Mouse (Mus musculus): ENCODE measurements around the gene Slc7a1. TPM values are rescaled to one million over a fixed set of nuclear protein-coding genes. Genes with fewer than 3 reads are reported as not detected.

Slc7a1 gene
- polyA plus RNA-seq, 1 experiment from 2014 or later = 18.4 TPM

- Histone ChIP-seq H3K27me3 (no peaks in the 10 kb centered on the region), H3K4me3 (replicated peaks) (no peak overlapping the region), H3K36me3 (replicated peaks) (no peaks in the 10 kb centered on the region), H3K9me3 (no peaks in the 10 kb centered on the region), H3K4me1 (peaks cover 5% of the 10 kb centered on the region; the same call in 1 of the 2 replicates), H3K9ac (no peak overlapping the region), H3K4me2 (no peak overlapping the region), H3K27ac (no peak overlapping the region)
- ATAC-seq (ENCODE audit: low FRiP score) = peak; percentile 69
- WGBS = 28% methylated on average over 7 of the region's 7 CpGs
Observed at GRCm38 (mm10) chr5:148289951-148290350, 109.8 kb downstream of the Slc7a1 start.

GRCm38 (mm10) chr5:148288804-148289203 is 110.9 kb downstream of the Slc7a1 start:
- no peak overlapping the region for H3K27ac ChIP-seq
- H3K27me3 ChIP-seq = no peaks in the 10 kb centered on the region
- no peak for ATAC-seq (ENCODE audit: low FRiP score)
- H3K4me2 ChIP-seq = no peak overlapping the region
- no peaks in the 10 kb centered on the region for H3K36me3 ChIP-seq (replicated peaks)
- H3K4me1 ChIP-seq = peaks cover 5% of the 10 kb centered on the region; the same call in 1 of the 2 replicates
- no peak overlapping the region for H3K9ac ChIP-seq
- H3K9me3 ChIP-seq = no peaks in the 10 kb centered on the region
- 75% methylated on average over 18 of the region's 18 CpGs for WGBS
- no peak overlapping the region for H3K4me3 ChIP-seq (replicated peaks)

GRCm38 (mm10) chr5:148287529-148287928 is 112.2 kb downstream of the Slc7a1 start:
- Histone ChIP-seq H3K9me3 (no peaks in the 10 kb centered on the region), H3K4me1 (peaks cover 5% of the 10 kb centered on the region; the same call in 1 of the 2 replicates), H3K27me3 (no peaks in the 10 kb centered on the region), H3K9ac (no peak overlapping the region), H3K4me2 (no peak overlapping the region), H3K27ac (no peak overlapping the region), H3K4me3 (replicated peaks) (no peak overlapping the region), H3K36me3 (replicated peaks) (no peaks in the 10 kb centered on the region)
- no peak for ATAC-seq (ENCODE audit: low FRiP score)
- WGBS = 92% methylated on average over 5 of the region's 5 CpGs

GRCm38 (mm10) chr5:148283584-148283983 is 116.1 kb downstream of the Slc7a1 start:
- no peak for ATAC-seq (ENCODE audit: low FRiP score)
- H3K36me3 ChIP-seq (replicated peaks) = no peaks in the 10 kb centered on the region
- H3K27me3 ChIP-seq = no peaks in the 10 kb centered on the region
- H3K27ac ChIP-seq = no peak overlapping the region
- H3K4me2 ChIP-seq = no peak overlapping the region
- 93% methylated on average over 3 of the region's 3 CpGs for WGBS
- no peaks in the 10 kb centered on the region for H3K9me3 ChIP-seq
- H3K9ac ChIP-seq = no peak overlapping the region
- no peak overlapping the region for H3K4me3 ChIP-seq (replicated peaks)
- H3K4me1 ChIP-seq = no peaks in the 10 kb centered on the region

- 87% methylated on average over 2 of the region's 2 CpGs for WGBS
- Histone ChIP-seq H3K9me3 (no peaks in the 10 kb centered on the region), H3K9ac (no peak overlapping the region), H3K36me3 (replicated peaks) (no peaks in the 10 kb centered on the region), H3K27me3 (no peaks in the 10 kb centered on the region), H3K4me1 (no peaks in the 10 kb centered on the region), H3K27ac (no peak overlapping the region), H3K4me3 (replicated peaks) (no peak overlapping the region), H3K4me2 (no peak overlapping the region)
- ATAC-seq (ENCODE audit: low FRiP score) = no peak
Observed at GRCm38 (mm10) chr5:148283177-148283576, 116.5 kb downstream of the Slc7a1 start.

DNA sequence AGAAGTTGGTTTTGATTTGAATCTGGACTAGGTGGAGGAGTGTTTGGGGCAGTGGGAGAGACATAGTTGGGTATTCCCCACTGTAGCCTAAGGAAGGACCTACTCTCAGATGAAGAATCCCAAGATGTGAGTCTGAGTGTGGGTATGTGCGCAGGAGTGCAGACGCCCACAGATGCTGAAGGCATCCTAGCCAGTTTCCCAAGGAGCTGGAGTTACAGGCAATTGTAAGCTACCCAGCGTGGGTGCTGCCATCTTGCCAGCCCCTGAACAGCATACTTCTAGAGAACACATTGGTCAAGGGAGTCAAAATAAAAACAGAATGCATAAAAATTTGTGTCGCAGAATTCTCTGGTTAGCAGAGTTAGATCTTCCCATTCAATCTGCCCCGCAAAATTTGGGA is 117.1 kb downstream of the Slc7a1 start:
- Histone ChIP-seq H3K9ac (no peak overlapping the region), H3K36me3 (replicated peaks) (no peaks in the 10 kb centered on the region), H3K4me2 (no peak overlapping the region), H3K9me3 (no peaks in the 10 kb centered on the region), H3K4me1 (no peaks in the 10 kb centered on the region), H3K27me3 (no peaks in the 10 kb centered on the region), H3K27ac (no peak overlapping the region), H3K4me3 (replicated peaks) (no peak overlapping the region)
- 89% methylated on average over 5 of the region's 5 CpGs for WGBS
- ATAC-seq (ENCODE audit: low FRiP score) = no peak

- WGBS = 87% methylated on average over 6 of the region's 6 CpGs
- H3K36me3 ChIP-seq (replicated peaks) = no peaks in the 10 kb centered on the region
- no peaks in the 10 kb centered on the region for H3K27me3 ChIP-seq
- H3K9ac ChIP-seq = no peak overlapping the region
- H3K4me3 ChIP-seq (replicated peaks) = no peak overlapping the region
- H3K4me2 ChIP-seq = no peak overlapping the region
- no peak for ATAC-seq (ENCODE audit: low FRiP score)
- H3K4me1 ChIP-seq = no peaks in the 10 kb centered on the region
- no peak overlapping the region for H3K27ac ChIP-seq
- no peaks in the 10 kb centered on the region for H3K9me3 ChIP-seq
Observed at GRCm38 (mm10) chr5:148282093-148282492, 117.6 kb downstream of the Slc7a1 start.

DNA sequence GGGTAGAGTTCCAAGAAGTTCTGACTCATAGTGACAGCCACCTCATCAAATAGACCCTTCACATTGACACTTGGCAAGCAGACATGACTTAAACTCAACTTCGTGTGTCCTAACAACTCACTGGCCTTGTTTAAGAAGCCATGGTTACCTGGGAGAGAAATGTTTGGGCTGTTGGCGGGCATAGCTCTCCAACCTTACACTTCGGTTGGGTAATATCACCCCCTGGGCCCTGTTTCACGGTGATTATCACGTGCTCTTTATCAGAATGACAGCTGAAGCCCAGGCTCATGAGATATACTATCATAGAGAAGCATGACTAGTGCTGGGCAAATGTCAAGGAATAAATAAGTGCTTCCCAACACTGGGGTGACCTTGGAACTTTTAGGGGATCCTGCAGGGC is 119.4 kb downstream of the Slc7a1 start:
- 90% methylated on average over 5 of the region's 5 CpGs for WGBS
- H3K27ac ChIP-seq = no peak overlapping the region
- H3K4me2 ChIP-seq = no peak overlapping the region
- no peaks in the 10 kb centered on the region for H3K27me3 ChIP-seq
- no peaks in the 10 kb centered on the region for H3K9me3 ChIP-seq
- ATAC-seq (ENCODE audit: low FRiP score) = no peak
- no peaks in the 10 kb centered on the region for H3K36me3 ChIP-seq (replicated peaks)
- H3K4me3 ChIP-seq (replicated peaks) = no peak overlapping the region
- H3K4me1 ChIP-seq = no peaks in the 10 kb centered on the region
- no peak overlapping the region for H3K9ac ChIP-seq

DNA sequence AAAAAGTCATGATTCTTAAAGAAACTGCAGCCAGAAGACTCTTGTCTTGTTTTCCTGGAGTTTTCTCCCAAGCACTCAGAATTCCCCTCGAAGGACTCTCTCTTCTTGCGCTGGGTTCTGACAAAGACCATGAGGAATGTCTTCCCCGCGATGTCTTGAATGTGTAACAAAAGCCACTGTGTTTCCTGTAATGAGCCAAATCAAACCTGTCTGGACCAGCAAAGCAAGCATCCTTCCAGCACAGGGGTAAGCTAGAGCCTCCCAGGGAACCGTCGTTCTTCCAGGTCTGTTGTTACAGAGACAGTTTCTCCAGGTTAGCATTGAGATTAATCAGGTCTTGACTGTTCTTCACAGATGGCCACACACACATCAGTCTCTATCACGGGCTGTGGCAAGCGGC is 121.5 kb downstream of the Slc7a1 start:
- no peaks in the 10 kb centered on the region for H3K9me3 ChIP-seq
- no peaks in the 10 kb centered on the region for H3K27me3 ChIP-seq
- no peaks in the 10 kb centered on the region for H3K4me1 ChIP-seq
- no peak overlapping the region for H3K27ac ChIP-seq
- WGBS = 82% methylated on average over 8 of the region's 8 CpGs
- no peaks in the 10 kb centered on the region for H3K36me3 ChIP-seq (replicated peaks)
- ATAC-seq (ENCODE audit: low FRiP score) = no peak
- H3K4me3 ChIP-seq (replicated peaks) = no peak overlapping the region
- no peak overlapping the region for H3K4me2 ChIP-seq
- no peak overlapping the region for H3K9ac ChIP-seq

Other genes with a start within 250 kb of the Slc7a1 start
- 92.0 and 94.6 TPM in 2 replicates for gene Ubl3, start 152.9 kb upstream of the Slc7a1 start, polyA plus RNA-seq (2016; fragmentation: Nextera tagmentation; extraction: Ambion mirVana)